Mouse (Mus musculus) telencephalon, adult 2 months (tissue): ENCODE results near the gene Gm20388.
"Not testable (repeated sequence)": the region's sequence is repeated elsewhere in the genome, so short reads cannot be mapped to it uniquely, and the experiment has no call there.

Source experiments
- DNase-seq: peaks from one replicate; pipeline ENCODE4 v3.0.0-alpha.2; 2011; ENCODE audit warnings: low read depth, low spot score

Gm20388 gene

DNA sequence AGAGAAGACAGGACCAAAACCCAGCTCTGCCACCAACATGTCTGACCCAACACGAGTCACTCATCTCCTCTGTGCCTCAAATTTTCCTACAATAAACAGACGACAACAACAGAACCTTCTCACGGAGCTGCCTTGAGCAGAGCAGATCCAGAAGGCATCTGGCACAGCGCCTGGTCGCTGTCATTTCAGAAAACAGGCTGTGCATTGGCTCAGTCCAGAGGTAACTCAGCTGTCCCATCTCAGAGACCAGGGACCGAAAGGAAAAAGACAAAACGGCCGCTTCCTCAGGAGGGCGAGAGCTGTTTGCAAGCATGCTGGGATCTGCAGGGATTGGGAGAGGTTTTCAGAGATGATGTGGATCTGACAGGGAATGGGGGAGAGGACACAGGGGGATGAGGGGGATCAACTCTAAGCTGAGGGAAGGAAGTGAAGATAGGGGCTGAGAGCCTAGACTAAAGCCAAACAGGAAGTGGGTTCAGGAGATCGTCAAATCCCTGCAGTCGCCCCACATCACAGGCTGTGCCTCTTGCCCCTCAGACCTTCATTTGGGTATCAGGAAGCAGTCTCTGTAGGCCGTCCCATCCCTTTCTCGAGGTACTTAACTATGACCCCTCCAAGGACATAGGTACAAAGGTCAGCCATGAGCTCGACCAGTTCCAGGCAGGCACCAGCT, 4067.7 kb downstream of the Gm20388 start:
- DNase-seq = no peak

- no peak for DNase-seq
Observed at GRCm38 (mm10) chr8:123978926-123979325, 4068.3 kb downstream of the Gm20388 start.

DNA sequence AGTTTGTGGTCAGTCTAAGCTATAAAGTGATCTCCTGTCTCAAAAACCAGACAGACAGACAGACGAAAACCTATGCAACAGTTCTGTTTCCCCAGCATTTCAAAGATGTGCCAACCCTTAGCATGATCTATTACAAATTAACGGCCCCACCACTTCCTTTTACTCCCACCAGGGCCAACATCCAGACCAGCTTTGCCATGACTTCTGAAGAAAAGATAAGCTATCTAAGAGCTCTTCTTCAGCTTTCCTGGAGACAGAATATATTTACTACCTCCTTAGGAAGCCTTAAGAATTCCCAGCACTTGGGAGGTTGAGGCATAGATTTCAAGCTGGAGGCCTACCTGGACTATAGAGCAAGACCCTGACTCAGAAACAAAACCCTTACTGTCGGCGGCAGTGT, 4069.6 kb downstream of the Gm20388 start:
- DNase-seq = no peak

DNA sequence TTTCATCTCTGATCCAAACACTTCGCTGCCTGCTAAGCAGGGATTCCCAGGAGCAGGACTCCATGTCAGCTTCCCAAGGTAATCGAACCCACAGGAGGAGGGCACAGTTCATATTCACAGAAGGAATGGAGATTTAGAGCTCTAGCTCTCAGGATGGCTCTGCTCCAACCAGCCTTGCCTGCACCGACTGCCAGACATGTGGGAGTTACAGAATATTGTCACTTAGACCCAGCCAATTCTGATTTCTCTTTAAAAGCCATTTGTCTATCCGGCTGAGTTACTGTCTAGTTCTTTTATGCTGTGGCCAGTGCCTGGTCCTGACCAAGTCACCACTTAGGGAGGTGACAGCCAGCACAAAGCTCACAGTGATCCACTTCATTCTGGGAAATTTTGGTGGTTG, 4071.0 kb downstream of the Gm20388 start:
- DNase-seq = no peak

DNA sequence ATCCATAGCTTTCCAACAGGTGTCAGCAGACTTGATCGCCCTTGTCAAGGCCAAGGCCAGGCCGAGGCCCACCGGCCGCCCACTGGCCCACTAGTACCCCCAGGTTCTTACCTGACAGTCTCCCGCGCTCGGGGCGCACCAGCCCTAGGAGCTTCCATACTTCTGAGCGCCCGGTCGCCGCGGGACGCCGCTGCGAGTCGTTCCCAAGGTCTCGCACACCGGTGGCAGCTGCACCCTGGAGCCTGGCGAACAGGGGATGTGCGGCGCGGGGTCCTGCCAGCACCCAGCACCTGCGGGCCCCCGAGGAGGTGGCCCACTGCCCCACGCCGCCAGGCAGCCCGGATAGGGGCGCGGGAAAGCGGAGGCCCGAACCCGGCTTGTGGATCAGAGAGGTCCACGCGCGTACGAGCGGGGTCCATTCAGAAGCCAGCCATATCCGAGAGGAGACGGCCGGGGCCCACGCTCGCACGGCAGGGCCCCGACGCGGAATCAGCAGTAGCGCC, 4071.7 kb downstream of the Gm20388 start:
- no peak for DNase-seq

DNA sequence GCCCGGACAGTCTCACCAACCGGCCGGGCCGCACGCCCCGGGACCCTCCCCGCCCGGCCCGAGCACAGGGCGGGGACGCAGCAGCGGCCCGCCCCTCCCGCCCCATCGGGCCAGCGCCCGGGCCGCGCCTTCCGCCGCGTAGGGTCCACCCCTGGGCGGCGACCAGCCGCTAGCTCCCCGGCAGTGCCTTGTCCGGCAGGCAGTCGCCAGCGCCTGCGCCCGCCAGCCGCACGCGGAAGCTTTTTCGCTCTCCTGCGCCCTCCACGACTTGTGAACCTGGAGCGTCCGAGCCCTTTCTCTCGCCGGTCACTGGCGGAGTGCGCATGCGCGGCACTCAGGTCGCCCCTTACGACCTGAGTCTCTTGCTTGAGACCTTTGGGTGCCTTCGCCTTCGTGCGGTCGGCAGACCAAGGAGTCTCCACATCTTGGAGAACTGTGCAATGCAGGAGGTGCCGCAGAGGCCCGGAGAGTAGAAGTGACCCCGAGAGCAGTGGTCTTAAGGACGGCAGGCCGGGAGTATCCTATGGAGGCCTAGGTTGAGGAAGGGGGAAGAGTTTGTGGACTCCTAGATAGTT, 4072.3 kb downstream of the Gm20388 start, which contains the start of gene Abcb10:
Gene Abcb10, minus strand, starts transcription at position 297 of the 575 bp plus-strand sequence.
- DNase-seq = no peak

DNA sequence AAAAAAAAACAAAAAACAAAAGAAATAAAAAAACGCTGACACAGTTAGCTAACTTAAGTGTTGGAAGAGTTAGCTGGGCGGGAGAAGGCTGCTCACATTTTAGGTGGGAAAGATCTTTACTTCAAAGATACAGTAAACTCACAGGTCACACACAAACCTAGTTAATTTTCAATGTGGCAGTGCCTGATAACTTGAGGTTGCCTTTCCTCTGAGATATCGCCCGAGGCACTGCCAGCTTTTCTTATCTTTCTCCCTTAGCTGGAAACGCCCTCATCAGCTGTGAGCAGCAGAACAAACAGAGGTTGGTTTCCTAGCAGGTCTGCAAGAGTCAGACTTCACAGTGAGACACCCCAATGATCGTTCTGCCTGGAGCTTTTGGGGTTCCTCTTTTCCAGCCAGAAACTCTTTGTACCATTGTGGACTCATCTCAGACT, 4078.0 kb downstream of the Gm20388 start:
- no peak for DNase-seq

GRCm38 (mm10) chr8:123989128-123989527, 4078.5 kb downstream of the Gm20388 start:
- no peak for DNase-seq

DNA sequence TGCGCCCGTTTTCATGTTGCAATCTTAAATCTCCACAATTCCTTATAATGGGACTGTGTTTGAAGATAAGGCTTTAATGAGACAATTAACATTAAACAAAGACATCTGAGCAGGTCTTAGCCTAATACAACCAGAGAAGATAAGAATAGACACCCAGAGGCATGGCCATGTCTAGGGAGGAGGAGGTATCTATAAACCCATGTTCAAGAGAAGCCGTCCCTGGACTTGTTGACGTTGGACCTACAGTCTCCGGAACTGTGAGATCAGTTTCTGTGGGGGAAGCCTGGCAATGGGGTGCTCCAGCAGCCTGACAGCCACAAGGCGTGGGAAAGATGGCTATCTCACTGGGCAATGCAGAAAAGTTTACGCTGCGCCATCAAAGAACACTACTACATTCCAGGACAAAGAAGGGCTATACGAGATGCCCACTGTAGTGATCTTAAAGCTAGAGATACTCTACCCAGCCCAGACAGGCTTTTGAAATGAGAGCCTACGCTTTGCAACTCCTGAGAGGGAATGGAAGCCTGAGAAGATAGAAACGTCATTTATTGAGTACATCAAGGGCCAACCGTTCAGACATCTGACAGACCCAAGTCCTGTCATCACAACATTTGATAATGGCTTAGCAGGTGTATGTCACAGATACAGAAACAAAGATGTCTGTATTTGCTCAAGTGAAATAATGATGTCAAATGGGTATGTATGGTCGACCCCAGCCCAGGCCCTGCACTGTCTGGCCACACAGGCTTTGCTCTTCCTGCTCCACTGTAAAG, 4079.8 kb downstream of the Gm20388 start:
- DNase-seq = no peak

- no peak for DNase-seq
Observed at GRCm38 (mm10) chr8:123992587-123992986, 4081.9 kb downstream of the Gm20388 start.

DNA sequence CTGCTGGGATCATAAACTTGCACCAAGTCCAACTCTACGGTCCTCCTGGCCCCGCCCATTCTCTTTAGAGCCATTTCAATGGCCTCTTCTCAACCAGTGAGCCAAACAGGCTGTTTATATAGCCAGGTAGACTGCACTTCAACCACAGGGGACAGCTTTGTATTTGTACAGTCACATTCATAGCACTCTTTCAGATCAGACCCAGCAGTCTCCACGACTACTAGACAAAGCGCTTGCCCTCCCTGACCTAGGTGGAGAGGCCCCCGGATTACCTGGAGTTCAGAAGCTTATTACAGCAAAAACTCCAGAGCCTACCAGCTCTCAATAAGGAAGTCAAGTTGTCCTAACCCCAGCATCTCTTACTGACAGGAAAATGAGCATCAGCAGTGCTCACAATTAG, 4083.0 kb downstream of the Gm20388 start:
- DNase-seq = no peak

DNA sequence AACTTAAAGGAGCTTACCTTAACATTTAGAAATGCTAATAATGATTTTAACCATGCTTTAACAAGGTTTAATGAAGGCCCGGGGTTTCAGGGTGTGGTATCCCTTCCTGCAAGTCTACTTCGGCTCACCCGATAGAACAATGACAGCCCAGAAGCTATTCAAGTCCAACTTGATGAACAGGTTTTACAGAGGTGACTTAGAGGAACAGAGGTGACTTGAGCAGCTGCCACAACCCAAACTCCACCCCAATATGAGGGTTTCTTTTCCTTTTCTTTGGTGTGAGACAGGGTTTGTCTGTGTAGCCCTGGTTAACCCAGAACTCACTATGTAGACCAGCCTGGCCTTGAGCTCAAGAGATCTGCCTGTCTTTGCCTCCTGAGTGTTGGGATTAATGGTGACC, 4083.4 kb downstream of the Gm20388 start:
- no peak for DNase-seq

GRCm38 (mm10) chr8:123999568-123999967, 4088.9 kb downstream of the Gm20388 start:
- DNase-seq = no peak

GRCm38 (mm10) chr8:124002546-124003108, 4092.0 kb downstream of the Gm20388 start:
- DNase-seq = no peak

DNA sequence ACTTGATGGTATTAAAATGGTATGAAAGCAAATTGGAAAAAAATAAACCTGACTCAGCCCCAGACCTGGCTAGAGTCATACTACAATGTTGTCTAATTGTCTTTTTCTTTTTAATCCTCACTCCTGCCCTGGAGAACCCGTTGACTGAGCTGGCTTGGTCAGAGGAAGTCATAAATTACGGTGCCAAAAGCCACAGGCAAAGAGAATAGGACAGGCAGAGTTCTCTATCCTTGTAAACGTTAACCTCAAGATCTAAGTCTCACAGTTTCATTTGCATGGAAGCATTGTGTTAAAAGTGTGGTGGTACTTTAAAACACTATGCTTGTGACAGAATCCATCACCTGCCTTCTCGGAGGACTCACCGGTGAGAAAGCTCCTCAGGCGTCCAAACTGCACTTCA, 4097.2 kb downstream of the Gm20388 start:
- DNase-seq = no peak

DNA sequence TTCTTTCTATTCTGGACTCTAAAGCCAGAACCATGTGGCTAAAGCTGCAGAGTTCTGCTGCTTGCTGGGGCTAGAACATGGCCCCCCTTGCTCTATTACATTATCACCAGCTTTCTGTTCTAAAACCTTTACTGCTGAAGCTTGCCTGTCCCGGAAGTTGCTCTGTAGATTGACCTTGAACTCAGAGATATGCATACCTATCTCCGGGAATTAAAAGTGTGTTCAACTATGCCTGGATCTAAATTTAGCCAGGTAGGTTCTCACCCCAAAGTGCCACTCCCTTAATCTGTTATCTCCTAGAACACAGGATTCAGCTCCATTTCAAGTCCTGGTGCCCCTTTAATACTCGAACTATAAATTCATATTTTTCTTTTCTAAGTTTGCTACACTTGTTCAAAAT, 4100.9 kb downstream of the Gm20388 start:
- no peak for DNase-seq

GRCm38 (mm10) chr8:124011989-124012586, 4101.4 kb downstream of the Gm20388 start:
- DNase-seq = no peak

- DNase-seq = not testable (repeated sequence)
Observed at GRCm38 (mm10) chr8:124014299-124014698, 4103.7 kb downstream of the Gm20388 start.

- no peak for DNase-seq
Observed at GRCm38 (mm10) chr8:124014751-124015150, 4104.1 kb downstream of the Gm20388 start.

- DNase-seq = no peak
Observed at GRCm38 (mm10) chr8:124019782-124020181, 4109.1 kb downstream of the Gm20388 start.

GRCm38 (mm10) chr8:124020439-124021236, 4110.0 kb downstream of the Gm20388 start:
- no peak for DNase-seq
